Mouse (Mus musculus) hindbrain, postnatal 0 days (tissue): Measurements from ENCODE around the gene Rpl29. TPM values are rescaled to one million over a fixed set of nuclear protein-coding genes. Genes with fewer than 3 reads are reported as not detected.

Experiments used
- ATAC-seq: fragments of 200-750 bp; cut with Nextera tagmentation; 2 replicates; pipeline ENCODE4 v1.8.0; 2017; ENCODE audit warnings: mild to moderate bottlenecking, moderate TSS enrichment, moderate library complexity
- DNase-seq: peaks from one replicate; pipeline ENCODE4 v3.0.0-alpha.2; 2015; ENCODE audit warnings: low spot score
- H3K27ac ChIP-seq: fragments of 300-500 bp; sonication (generic); 2 replicates; pipeline ENCODE4 v1.5.1; 2014; ENCODE audit warnings: mild to moderate bottlenecking
- H3K27me3 ChIP-seq: fragments of 300-500 bp; sonication (generic); 2 replicates; pipeline ENCODE4 v1.6.1; 2014; ENCODE audit warnings: low read length, mixed read lengths; ENCODE audit not compliant: insufficient read depth
- H3K36me3 ChIP-seq: fragments of 300-500 bp; sonication (generic); 2 replicates; pipeline ENCODE4 v1.6.1; 2014; ENCODE audit warnings: low read length, mixed read lengths; ENCODE audit not compliant: insufficient read depth
- H3K4me1 ChIP-seq: fragments of 300-500 bp; sonication (generic); 2 replicates; pipeline ENCODE4 v1.6.1; 2014; ENCODE audit warnings: antibody characterized with exemption, low read length, mixed read lengths; ENCODE audit not compliant: insufficient read depth
- H3K4me2 ChIP-seq: fragments of 300-500 bp; sonication (generic); 2 replicates; pipeline ENCODE4 v1.6.1; 2014; ENCODE audit warnings: low read depth, mild to moderate bottlenecking, low read length, moderate library complexity, mixed read lengths
- H3K4me3 ChIP-seq: fragments of 300-500 bp; sonication (generic); 2 replicates; pipeline ENCODE4 v1.5.1; 2014; ENCODE audit warnings: low read length
- H3K9ac ChIP-seq: fragments of 300-500 bp; sonication (generic); replicated peaks from 2 replicates; pipeline ENCODE4 v1.6.1; 2014; ENCODE audit warnings: mild to moderate bottlenecking, low read length, moderate library complexity, mixed read lengths
- H3K9me3 ChIP-seq: fragments of 300-500 bp; sonication (generic); 2 replicates; pipeline ENCODE4 v1.6.1; 2016; ENCODE audit warnings: low read length, mixed read lengths
- CTCF ChIP-seq: IDR thresholded peaks from 2 replicates; pipeline ENCODE4 v1.5.1; 2016; ENCODE audit warnings: antibody characterized with exemption, control low read depth, low read depth
- WGBS: fragments of 180-500 bp; shearing (Covaris S2); extraction: QIAGEN DNeasy Blood & Tissue Kit; methylation state at CpG from one replicate; pipeline ENCODE4 v1.1.7; 2014; 5-methylcytosine and 5-hydroxymethylcytosine counted together
- polyA plus RNA-seq: library from polyadenylated mRNA; unstranded; fragments of >200 nt; fragmentation: Nextera tagmentation; extraction: Ambion mirVana; gene quantifications from 2 replicates; pipeline ENCODE4 v1.2.1, GENCODE M21; 2015
- total RNA-seq: library from RNA; depleted of rRNA; stranded (reverse); fragments of >200 nt; gene quantifications from 2 replicates; pipeline ENCODE4 v1.2.3, GENCODE M21; 2014

Rpl29 gene
- total and polyA plus RNA-seq, 2 experiments from 2014 or later: 689 to 792 TPM

DNA sequence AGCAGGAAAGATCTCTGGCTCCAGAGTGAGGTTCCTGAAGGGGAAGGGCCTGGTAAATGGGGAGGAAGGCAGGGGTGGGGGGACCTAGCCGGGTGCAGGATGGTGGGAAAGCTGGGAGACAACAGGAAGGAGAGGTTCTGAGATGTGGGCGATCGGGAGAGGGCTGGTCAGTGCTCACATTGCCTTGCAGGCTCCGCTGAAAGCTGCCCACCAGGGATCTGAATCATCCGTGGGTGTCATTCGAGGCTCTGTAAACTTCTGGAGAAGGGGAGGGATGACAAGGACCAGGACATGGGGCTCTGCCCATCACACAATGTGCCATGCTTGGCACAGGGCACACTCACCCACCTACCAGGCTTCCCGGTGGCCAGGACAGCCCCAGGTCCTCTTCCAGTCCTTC lies 4.1 kb downstream of the Rpl29 start:
- Histone ChIP-seq H3K36me3 (peaks cover 13% of the 10 kb centered on the region), H3K4me1 (peaks cover 11% of the 10 kb centered on the region), H3K4me3 (no peak overlapping the region), H3K9me3 (no peaks in the 10 kb centered on the region), H3K27ac (no peak overlapping the region), H3K9ac (no peak overlapping the region), H3K27me3 (no peaks in the 10 kb centered on the region), H3K4me2 (no peak overlapping the region)
- ATAC-seq: no peak
- DNase-seq: no peak
- no peak for TF ChIP-seq CTCF
- 72% methylated on average over 7 of the region's 7 CpGs for WGBS

- Histone ChIP-seq H3K27ac (no peak overlapping the region), H3K4me2 (no peak overlapping the region), H3K4me1 (peaks cover 9% of the 10 kb centered on the region), H3K36me3 (peaks cover 10% of the 10 kb centered on the region), H3K4me3 (no peak overlapping the region), H3K27me3 (no peaks in the 10 kb centered on the region), H3K9ac (no peak overlapping the region), H3K9me3 (no peaks in the 10 kb centered on the region)
- no peak for DNase-seq
- 82% methylated on average over 9 of the region's 9 CpGs for WGBS
- TF ChIP-seq CTCF: no peak
- ATAC-seq: no peak
These were observed 7.3 kb downstream of the Rpl29 start for GRCm38 (mm10) chr9:106436566-106436965.

DNA sequence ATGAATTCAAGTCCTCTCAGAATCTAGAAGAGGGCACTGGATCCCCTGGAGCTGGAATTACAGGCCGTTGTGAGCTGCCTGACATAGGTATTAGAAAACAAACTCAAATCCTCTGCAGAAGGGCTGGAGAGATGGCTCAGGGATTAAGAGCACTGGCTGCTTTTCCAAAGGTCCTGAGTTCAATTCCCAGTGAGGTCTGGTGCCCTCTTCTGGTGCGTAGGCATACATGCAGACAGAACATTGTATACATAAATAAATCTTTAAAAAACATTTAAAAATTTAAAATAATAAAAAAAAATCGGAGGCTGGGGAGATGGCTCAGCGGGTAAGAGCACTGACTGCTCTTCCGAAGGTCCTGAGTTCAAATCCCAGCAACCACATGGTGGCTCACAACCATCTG lies 13.4 kb downstream of the Rpl29 start:
- Histone ChIP-seq H3K4me1 (peaks cover 10% of the 10 kb centered on the region), H3K27ac (no peak overlapping the region), H3K9ac (no peak overlapping the region), H3K27me3 (no peaks in the 10 kb centered on the region), H3K36me3 (no peaks in the 10 kb centered on the region; the same call in 1 of the 2 replicates), H3K9me3 (no peaks in the 10 kb centered on the region), H3K4me2 (no peak overlapping the region), H3K4me3 (no peak overlapping the region)
- WGBS: 85% methylated on average over 5 of the region's 5 CpGs
- TF ChIP-seq CTCF: peak; percentile 20; the same call in 1 of the 2 replicates
- no peak for ATAC-seq
- DNase-seq: no peak

DNA sequence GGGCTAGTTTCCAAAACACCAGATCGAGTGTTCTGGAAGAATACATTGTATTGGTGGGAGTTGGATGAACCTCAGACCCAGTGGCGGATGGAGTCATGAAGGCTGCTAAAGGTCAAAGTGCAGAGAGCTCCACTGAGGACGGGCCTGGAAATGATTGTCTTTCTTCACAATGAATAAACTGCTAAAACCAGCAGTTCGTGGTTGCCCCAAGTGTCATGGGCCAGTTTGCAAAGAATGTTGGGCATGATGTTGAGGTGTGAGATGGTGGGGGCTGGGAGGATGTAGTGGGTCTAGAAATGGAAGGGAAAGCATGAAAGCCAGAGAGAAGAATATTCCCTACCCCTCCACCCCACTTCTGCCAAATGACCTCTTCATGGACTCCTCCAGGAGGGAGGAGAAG lies 15.6 kb downstream of the Rpl29 start:
- ATAC-seq (no peak), DNase-seq (no peak)
- no peaks in the 10 kb centered on the region for H3K27me3 ChIP-seq
- 65% methylated on average over 4 of the region's 4 CpGs for WGBS
- no peaks in the 10 kb centered on the region; the same call in 1 of the 2 replicates for H3K36me3 ChIP-seq
- no peak overlapping the region for H3K27ac ChIP-seq
- no peak overlapping the region for H3K4me2 ChIP-seq
- no peak overlapping the region for H3K9ac ChIP-seq
- H3K4me3 ChIP-seq: no peak overlapping the region
- H3K9me3 ChIP-seq: no peaks in the 10 kb centered on the region
- H3K4me1 ChIP-seq: peaks cover 11% of the 10 kb centered on the region
- TF ChIP-seq CTCF: no peak

DNA sequence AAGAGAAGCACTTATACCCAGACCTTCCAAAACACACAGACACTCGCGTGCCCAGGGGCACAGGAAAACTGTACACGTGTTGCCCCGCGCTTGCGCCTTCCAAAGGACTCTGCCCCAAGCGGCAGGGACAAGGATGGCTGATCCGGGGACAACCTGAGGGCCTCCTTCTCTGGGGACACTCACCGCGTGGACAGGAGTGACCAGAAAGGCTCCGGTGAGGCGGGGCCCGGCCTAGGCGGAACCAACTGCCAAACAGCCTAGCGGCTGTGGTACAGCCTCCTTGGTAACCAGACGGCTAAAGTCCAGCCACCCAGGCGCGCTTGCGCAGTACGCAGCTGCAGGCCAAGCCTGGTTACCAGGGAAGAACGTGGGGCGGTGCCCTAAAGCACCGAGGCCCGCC lies 18.1 kb downstream of the Rpl29 start, which contains the start of the genes Abhd14b and Abhd14a:
TSS of gene Abhd14b (plus strand) at position 112 of the 400 bp plus-strand sequence.
TSS of gene Abhd14a (minus strand) at position 331 of the 400 bp plus-strand sequence.
- peaks cover 11% of the 10 kb centered on the region for H3K4me1 ChIP-seq
- H3K27me3 ChIP-seq: no peaks in the 10 kb centered on the region
- no peaks in the 10 kb centered on the region; the same call in 1 of the 2 replicates for H3K36me3 ChIP-seq
- H3K9me3 ChIP-seq: no peaks in the 10 kb centered on the region
- WGBS: under 1% methylated on average over 24 of the region's 24 CpGs
- peak within 1 kb of the TSS; percentile 54 for H3K4me3 ChIP-seq
- peak within 1 kb of the TSS; percentile 75 for H3K27ac ChIP-seq
- peak within 1 kb of the TSS; percentile 77 for H3K4me2 ChIP-seq
- TF ChIP-seq CTCF: peak; percentile 76
- DNase-seq (peak; percentile 94), ATAC-seq (peak; percentile 88)
- peak within 1 kb of the TSS; percentile 53 for H3K9ac ChIP-seq

DNA sequence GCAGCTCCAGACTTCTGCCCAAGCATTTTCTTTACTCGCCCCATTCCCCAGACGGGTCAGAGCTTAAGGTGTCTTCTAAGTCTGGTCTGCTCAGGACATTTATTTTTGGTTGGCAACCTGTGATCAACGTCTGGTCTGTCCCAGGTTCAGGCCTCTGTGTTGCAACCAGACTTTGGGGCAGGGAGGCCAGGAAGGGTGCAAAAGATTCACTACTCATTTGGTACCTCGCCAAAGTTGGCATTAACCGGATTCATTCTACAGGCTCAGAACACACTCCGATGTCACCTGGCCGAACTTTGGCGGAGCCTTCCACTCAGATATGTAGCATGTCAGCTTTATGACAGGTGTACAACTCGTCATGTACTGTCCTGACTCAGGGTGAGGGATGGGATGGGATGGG lies 18.7 kb downstream of the Rpl29 start:
- no peak; the same call in 1 of the 2 replicates for ATAC-seq
- no peak for TF ChIP-seq CTCF
- H3K9me3 ChIP-seq: no peaks in the 10 kb centered on the region
- peak overlapping the region; percentile 54 for H3K4me3 ChIP-seq
- peak overlapping the region; percentile 53 for H3K9ac ChIP-seq
- no peak for DNase-seq
- H3K27ac ChIP-seq: peak overlapping the region; percentile 71
- peak overlapping the region; percentile 77 for H3K4me2 ChIP-seq
- WGBS: 35% methylated on average over 9 of the region's 9 CpGs
- no peaks in the 10 kb centered on the region for H3K27me3 ChIP-seq
- peaks cover 14% of the 10 kb centered on the region for H3K4me1 ChIP-seq
- no peaks in the 10 kb centered on the region for H3K36me3 ChIP-seq

DNA sequence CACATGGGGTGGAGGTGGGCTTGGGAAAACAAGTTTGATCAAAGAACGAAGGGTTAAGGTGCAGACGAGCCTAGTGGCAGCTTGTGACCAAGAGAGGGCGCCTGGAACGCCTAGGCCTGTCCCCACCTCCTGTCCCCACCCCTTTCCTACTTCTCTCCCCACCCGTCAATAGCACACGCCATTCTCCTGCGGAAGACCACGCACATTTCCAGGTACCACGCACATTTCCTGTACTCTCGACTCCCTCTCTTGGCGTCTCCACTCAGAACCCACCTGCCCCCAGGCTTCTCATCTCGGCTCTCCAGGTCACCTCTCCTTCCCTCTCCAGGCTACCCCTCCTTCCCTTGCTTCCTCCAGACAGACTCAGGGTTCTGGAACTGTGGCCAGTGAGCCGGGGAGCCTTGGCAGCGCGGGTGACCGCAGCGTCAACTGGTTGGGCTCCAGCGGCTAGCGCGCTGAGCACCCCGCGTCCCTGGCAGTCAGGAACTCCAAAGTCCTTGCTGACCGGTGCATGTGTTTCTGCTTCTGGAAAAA lies 19.3 kb downstream of the Rpl29 start:
- Histone ChIP-seq H3K27ac (peak overlapping the region; percentile 75), H3K9ac (peak overlapping the region; percentile 51)

More for the DNA sequence above, 19.3 kb downstream of the Rpl29 start:
- peaks cover 15% of the 10 kb centered on the region for H3K4me1 ChIP-seq
- no peaks in the 10 kb centered on the region for H3K36me3 ChIP-seq
- no peaks in the 10 kb centered on the region for H3K9me3 ChIP-seq
- H3K4me3 ChIP-seq: peak overlapping the region; percentile 54
- no peaks in the 10 kb centered on the region for H3K27me3 ChIP-seq
- peak; percentile 86 for TF ChIP-seq CTCF
- peak overlapping the region; percentile 77 for H3K4me2 ChIP-seq
- ATAC-seq (peak; percentile 73), DNase-seq (peak; percentile 88)
- WGBS: under 1% methylated on average over 23 of the region's 23 CpGs
